Mouse (Mus musculus) intestine, postnatal 0 days (tissue): ENCODE measurements around the gene Zdhhc12. TPM values are rescaled to one million over a fixed set of nuclear protein-coding genes. Genes with fewer than 3 reads are reported as not detected.

Experiments
- ATAC-seq: fragments of 200-750 bp; cut with Nextera tagmentation; 2 replicates; pipeline ENCODE4 v1.8.0; 2017; ENCODE audit warnings: mild to moderate bottlenecking, moderate TSS enrichment, moderate library complexity
- H3K27ac ChIP-seq: fragments of 300-500 bp; sonication (generic); 2 replicates; pipeline ENCODE4 v1.5.1; 2014; ENCODE audit warnings: mild to moderate bottlenecking, low read depth, low read length, moderate library complexity
- H3K27me3 ChIP-seq: fragments of 300-500 bp; sonication (generic); replicated peaks from 2 replicates; pipeline ENCODE4 v1.6.1; 2014; ENCODE audit warnings: low read length, mixed read lengths; ENCODE audit not compliant: control insufficient read depth, insufficient read depth
- H3K36me3 ChIP-seq: fragments of 300-500 bp; sonication (generic); 2 replicates; pipeline ENCODE4 v1.6.1; 2014; ENCODE audit warnings: mild to moderate bottlenecking, moderate library complexity; ENCODE audit not compliant: control insufficient read depth, insufficient read depth
- H3K4me1 ChIP-seq: fragments of 300-500 bp; sonication (generic); replicated peaks from 2 replicates; pipeline ENCODE4 v1.6.1; 2014; ENCODE audit warnings: antibody characterized with exemption, low read length, mixed read lengths; ENCODE audit not compliant: control insufficient read depth, insufficient read depth
- H3K4me2 ChIP-seq: fragments of 300-500 bp; sonication (generic); replicated peaks from 2 replicates; pipeline ENCODE4 v1.6.1; 2014; ENCODE audit warnings: low read depth, mild to moderate bottlenecking, moderate library complexity
- H3K4me3 ChIP-seq: fragments of 300-500 bp; sonication (generic); 2 replicates; pipeline ENCODE4 v1.5.1; 2014; ENCODE audit warnings: low read depth, low read length
- H3K9ac ChIP-seq: fragments of 300-500 bp; sonication (generic); 2 replicates; pipeline ENCODE4 v1.6.1; 2014; ENCODE audit warnings: mild to moderate bottlenecking, low read depth, low read length
- H3K9me3 ChIP-seq: fragments of 300-500 bp; sonication (generic); 2 replicates; pipeline ENCODE4 v1.6.1; 2016; ENCODE audit warnings: mixed run types; ENCODE audit not compliant: control insufficient read depth
- CTCF ChIP-seq: sonication (generic); IDR thresholded peaks from 2 replicates; pipeline ENCODE4 v1.5.1; 2016; ENCODE audit warnings: low read depth, mild to moderate bottlenecking, control low read depth, antibody characterized with exemption, moderate library complexity
- WGBS: fragments of 180-500 bp; shearing (Covaris S2); extraction: QIAGEN DNeasy Blood & Tissue Kit; methylation state at CpG from one replicate; pipeline ENCODE4 v1.1.7; 2014; 5-methylcytosine and 5-hydroxymethylcytosine counted together
- polyA plus RNA-seq: library from polyadenylated mRNA; unstranded; fragments of >200 nt; fragmentation: Nextera tagmentation; extraction: Ambion mirVana; gene quantifications from 2 replicates; pipeline ENCODE4 v1.2.1, GENCODE M21; 2015

Zdhhc12 gene
- polyA plus RNA-seq, 1 experiment from 2014 or later: 91.3 TPM

DNA sequence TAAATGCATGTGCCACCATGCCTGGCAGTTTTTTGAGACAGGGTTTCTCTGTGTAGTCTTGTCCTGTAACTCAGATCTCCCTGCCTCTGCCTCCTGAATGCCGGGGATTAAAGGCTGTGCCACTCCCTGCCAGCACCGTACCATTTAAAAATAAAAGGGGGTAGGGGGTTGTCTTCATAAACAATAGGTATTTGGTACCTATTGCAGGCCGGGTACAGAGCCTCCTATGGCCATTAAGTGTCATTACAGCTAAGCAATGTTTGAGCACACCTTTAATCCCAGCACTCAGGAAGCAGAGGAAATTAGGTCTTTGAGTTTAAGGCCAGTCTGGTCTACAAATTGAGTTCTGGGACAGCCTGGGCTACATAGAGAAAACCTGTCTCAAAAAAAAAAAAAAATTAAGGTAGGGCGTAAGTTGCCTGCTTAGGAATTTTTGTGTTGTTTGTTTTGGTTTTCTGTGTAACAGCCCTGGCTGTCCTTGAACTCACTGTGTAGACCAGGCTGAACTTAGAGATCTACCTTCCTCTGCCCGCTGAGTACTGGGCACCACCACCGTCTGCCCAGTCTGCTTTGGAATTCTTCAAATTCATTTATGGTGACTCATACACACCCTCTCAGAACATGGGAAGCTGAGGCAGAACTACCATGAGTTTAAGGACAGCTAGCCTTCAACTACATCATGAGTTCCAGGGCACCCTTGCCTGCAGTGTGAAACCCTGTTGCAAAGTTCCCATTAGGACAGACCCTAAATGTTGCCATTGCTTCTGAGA lies 41.3 kb downstream of the Zdhhc12 start:
- Histone ChIP-seq H3K27ac (no peak overlapping the region), H3K4me2 (no peak overlapping the region), H3K4me3 (no peak overlapping the region), H3K36me3 (no peaks in the 10 kb centered on the region), H3K27me3 (no peaks in the 10 kb centered on the region), H3K4me1 (no peaks in the 10 kb centered on the region), H3K9me3 (no peaks in the 10 kb centered on the region), H3K9ac (no peak overlapping the region)
- 39% methylated on average over 6 of the region's 6 CpGs for WGBS
- TF ChIP-seq CTCF: peak; percentile 66
- no peak for ATAC-seq

- no peak for ATAC-seq
These were observed 43.6 kb downstream of the Zdhhc12 start for GRCm38 (mm10) chr2:30049831-30050230.

GRCm38 (mm10) chr2:30048699-30049388 lies 44.6 kb downstream of the Zdhhc12 start, which contains the start of gene Wdr34:
Wdr34 (minus strand) TSS chr2:30048881.
- no peaks in the 10 kb centered on the region for H3K9me3 ChIP-seq
- no peaks in the 10 kb centered on the region for H3K4me1 ChIP-seq
- TF ChIP-seq CTCF: no peak
- no peaks in the 10 kb centered on the region for H3K27me3 ChIP-seq
- peak within 1 kb of the TSS; percentile 63 for H3K4me2 ChIP-seq
- peak within 1 kb of the TSS; percentile 59 for H3K9ac ChIP-seq
- H3K36me3 ChIP-seq: no peaks in the 10 kb centered on the region
- peak; percentile 92 for ATAC-seq
- peak within 1 kb of the TSS; percentile 85 for H3K27ac ChIP-seq
- H3K4me3 ChIP-seq: peak within 1 kb of the TSS; percentile 49
- under 1% methylated on average over 54 of the region's 54 CpGs for WGBS

More at GRCm38 (mm10) chr2:30049831-30050230, 43.6 kb downstream of the Zdhhc12 start:
- Histone ChIP-seq H3K4me2 (no peak overlapping the region), H3K4me3 (no peak overlapping the region), H3K27ac (no peak overlapping the region), H3K27me3 (no peaks in the 10 kb centered on the region), H3K36me3 (no peaks in the 10 kb centered on the region), H3K9ac (no peak overlapping the region), H3K9me3 (no peaks in the 10 kb centered on the region), H3K4me1 (no peaks in the 10 kb centered on the region)
- 83% methylated on average over 3 of the region's 3 CpGs for WGBS
- TF ChIP-seq CTCF: no peak

DNA sequence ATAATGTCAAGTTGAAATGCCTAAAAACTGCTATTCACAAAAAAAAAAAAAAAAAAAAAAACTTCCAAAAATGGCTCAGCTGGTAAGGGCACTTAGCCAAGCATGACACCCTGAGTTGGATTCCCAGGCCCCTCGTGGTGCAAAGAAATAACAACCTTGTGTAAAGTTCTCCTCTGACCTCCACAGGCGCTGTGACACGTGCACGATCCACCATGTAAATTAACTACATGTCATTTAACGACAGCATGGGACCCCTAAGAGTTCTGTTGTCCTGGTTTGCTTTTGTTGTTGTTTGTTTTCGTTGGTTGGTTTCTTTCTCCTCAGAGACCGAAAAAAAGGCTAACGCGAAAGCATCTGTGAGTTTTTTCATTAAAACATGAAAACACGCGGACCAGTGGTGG lies 45.3 kb downstream of the Zdhhc12 start:
- Histone ChIP-seq H3K27ac (no peak overlapping the region), H3K4me1 (no peaks in the 10 kb centered on the region), H3K27me3 (no peaks in the 10 kb centered on the region), H3K4me3 (peak overlapping the region; percentile 49), H3K9me3 (no peaks in the 10 kb centered on the region), H3K36me3 (no peaks in the 10 kb centered on the region), H3K9ac (peak overlapping the region; percentile 59; the same call in 1 of the 2 replicates), H3K4me2 (peak overlapping the region; percentile 63)
- 55% methylated on average over 11 of the region's 11 CpGs for WGBS
- no peak for ATAC-seq
- TF ChIP-seq CTCF: no peak

- ATAC-seq: no peak
- WGBS: 93% methylated on average over 6 of the region's 6 CpGs
- Histone ChIP-seq H3K36me3 (no peaks in the 10 kb centered on the region), H3K4me3 (no peak overlapping the region), H3K27ac (no peak overlapping the region), H3K4me2 (no peak overlapping the region), H3K9ac (no peak overlapping the region), H3K9me3 (no peaks in the 10 kb centered on the region), H3K4me1 (no peaks in the 10 kb centered on the region), H3K27me3 (no peaks in the 10 kb centered on the region)
- TF ChIP-seq CTCF: no peak
These were observed 46.3 kb downstream of the Zdhhc12 start for GRCm38 (mm10) chr2:30047127-30047526.

- Histone ChIP-seq H3K9ac (no peak overlapping the region), H3K4me1 (no peaks in the 10 kb centered on the region), H3K27me3 (no peaks in the 10 kb centered on the region), H3K9me3 (no peaks in the 10 kb centered on the region), H3K4me3 (no peak overlapping the region), H3K36me3 (no peaks in the 10 kb centered on the region), H3K27ac (no peak overlapping the region), H3K4me2 (no peak overlapping the region)
- no peak for TF ChIP-seq CTCF
- ATAC-seq: no peak
- 88% methylated on average over 5 of the region's 5 CpGs for WGBS
These were observed 48.9 kb downstream of the Zdhhc12 start for GRCm38 (mm10) chr2:30044550-30044949.
